Mouse (Mus musculus) bone marrow, adult 2 months (tissue): Measurements from ENCODE around the gene C2cd2l.

ENCODE experiments used
- CTCF ChIP-seq: fragments of 200-500 bp; IDR thresholded peaks from 2 replicates; pipeline ENCODE4 v1.5.1; 2011; ENCODE audit warnings: low read length, control low read depth; ENCODE audit not compliant: control insufficient read depth, insufficient read depth
- POLR2A ChIP-seq: fragments of 200-500 bp; IDR thresholded peaks from 2 replicates; pipeline ENCODE4 v1.6.1; 2011; ENCODE audit warnings: low read depth, mild to moderate bottlenecking, control low read depth, low read length, borderline replicate concordance; ENCODE audit not compliant: control insufficient read depth

- TF ChIP-seq CTCF (no peak), POLR2A (no peak)
These were observed 33.1 kb upstream of the C2cd2l start for GRCm38 (mm10) chr9:44353142-44353541.
